Mouse (Mus musculus): ENCODE results near the gene Vps33a. TPM values are rescaled to one million over a fixed set of nuclear protein-coding genes. Genes with fewer than 3 reads are reported as not detected.

Vps33a gene
- polyA plus RNA-seq, 1 experiment from 2014 or later = 17.3 TPM

- 78% methylated on average over 6 of the region's 6 CpGs for WGBS
- no peak for ATAC-seq (replicated peaks; ENCODE audit: insufficient number of reproducible peaks, insufficient read depth, low FRiP score, low read depth)
- no peaks in the 10 kb centered on the region for H3K9me3 ChIP-seq (replicated peaks)
- H3K36me3 ChIP-seq = peaks cover 48% of the 10 kb centered on the region
- H3K4me1 ChIP-seq (replicated peaks) = no peaks in the 10 kb centered on the region
- H3K9ac ChIP-seq = no peak overlapping the region
- no peak overlapping the region for H3K4me2 ChIP-seq
- no peak overlapping the region for H3K27ac ChIP-seq
- H3K4me3 ChIP-seq = no peak overlapping the region
- no peaks in the 10 kb centered on the region for H3K27me3 ChIP-seq
Measured at GRCm38 (mm10) chr5:123580043-123580442, 7.2 kb upstream of the Vps33a start.

GRCm38 (mm10) chr5:123576696-123577095 is 3.9 kb upstream of the Vps33a start:
- Histone ChIP-seq H3K4me1 (replicated peaks) (peaks cover 8% of the 10 kb centered on the region), H3K4me2 (no peak overlapping the region), H3K9me3 (replicated peaks) (no peaks in the 10 kb centered on the region), H3K36me3 (peaks cover 29% of the 10 kb centered on the region), H3K27ac (no peak overlapping the region), H3K9ac (no peak overlapping the region), H3K27me3 (no peaks in the 10 kb centered on the region), H3K4me3 (no peak overlapping the region)
- ATAC-seq (replicated peaks; ENCODE audit: insufficient number of reproducible peaks, insufficient read depth, low FRiP score, low read depth) = no peak
- 84% methylated on average over 3 of the region's 3 CpGs for WGBS

- Histone ChIP-seq H3K27me3 (no peaks in the 10 kb centered on the region), H3K9ac (no peak overlapping the region), H3K36me3 (peaks cover 22% of the 10 kb centered on the region), H3K27ac (no peak overlapping the region), H3K4me1 (replicated peaks) (peaks cover 13% of the 10 kb centered on the region), H3K4me3 (peak overlapping the region; percentile 85), H3K4me2 (peak overlapping the region; percentile 88), H3K9me3 (replicated peaks) (no peaks in the 10 kb centered on the region)
- WGBS = 57% methylated on average over 8 of the region's 8 CpGs
- no peak for ATAC-seq (replicated peaks; ENCODE audit: insufficient number of reproducible peaks, insufficient read depth, low FRiP score, low read depth)
Measured at GRCm38 (mm10) chr5:123573362-123573761, 524 bp upstream of the Vps33a start.

DNA sequence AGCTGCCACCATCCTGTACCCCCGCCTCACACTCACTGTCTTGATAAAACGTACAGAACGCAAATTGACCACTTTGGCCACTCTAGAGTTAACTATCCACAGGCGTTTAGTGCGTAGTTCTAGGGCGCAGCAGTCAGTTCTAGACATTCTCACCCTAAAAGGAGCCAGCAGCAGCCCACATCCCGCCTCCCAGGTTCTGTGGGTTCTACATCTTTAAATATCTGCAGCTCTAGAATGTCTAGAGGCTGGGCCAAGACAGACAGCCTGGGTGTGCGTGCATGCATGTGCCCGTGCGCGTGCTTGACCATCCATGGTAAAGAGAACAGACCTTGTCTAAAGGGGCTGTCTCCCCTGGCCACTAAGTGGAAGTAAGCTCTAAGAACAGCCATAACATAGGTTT is 11.7 kb downstream of the Vps33a start:
- Histone ChIP-seq H3K27ac (no peak overlapping the region), H3K9me3 (replicated peaks) (no peaks in the 10 kb centered on the region), H3K4me1 (replicated peaks) (peaks cover 2% of the 10 kb centered on the region; the same call in 1 of the 2 replicates), H3K4me2 (no peak overlapping the region), H3K9ac (no peak overlapping the region), H3K4me3 (no peak overlapping the region), H3K27me3 (no peaks in the 10 kb centered on the region), H3K36me3 (peaks cover 76% of the 10 kb centered on the region)
- no peak for ATAC-seq (replicated peaks; ENCODE audit: insufficient number of reproducible peaks, insufficient read depth, low FRiP score, low read depth)
- WGBS = 89% methylated on average over 11 of the region's 11 CpGs

DNA sequence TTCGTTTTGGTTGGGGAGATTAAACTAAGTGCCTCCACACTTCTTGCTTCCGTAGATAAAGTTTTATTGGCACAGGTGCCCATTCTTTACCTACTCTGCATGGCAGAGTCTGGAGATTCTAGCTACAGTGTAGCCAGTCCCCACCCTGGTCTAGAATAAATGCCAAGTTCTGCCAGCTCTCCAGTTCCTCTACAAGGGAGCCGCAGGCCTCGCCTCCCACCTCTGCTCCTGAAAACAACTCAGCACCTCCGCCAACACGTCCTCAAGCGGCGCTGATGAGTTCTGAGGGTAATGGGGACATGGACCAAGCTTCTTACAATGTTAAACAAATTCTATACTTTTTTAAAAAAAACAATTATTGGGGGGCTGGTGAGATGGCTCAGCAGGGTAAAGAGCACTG is 13.2 kb downstream of the Vps33a start:
- Histone ChIP-seq H3K4me3 (no peak overlapping the region), H3K9me3 (replicated peaks) (no peaks in the 10 kb centered on the region), H3K36me3 (peaks cover 68% of the 10 kb centered on the region), H3K4me2 (no peak overlapping the region), H3K27me3 (no peaks in the 10 kb centered on the region), H3K4me1 (replicated peaks) (peaks cover 2% of the 10 kb centered on the region; the same call in 1 of the 2 replicates), H3K9ac (no peak overlapping the region), H3K27ac (no peak overlapping the region)
- WGBS = 91% methylated on average over 8 of the region's 8 CpGs
- no peak for ATAC-seq (replicated peaks; ENCODE audit: insufficient number of reproducible peaks, insufficient read depth, low FRiP score, low read depth)

GRCm38 (mm10) chr5:123556451-123556850 is 16.4 kb downstream of the Vps33a start:
- Histone ChIP-seq H3K9ac (no peak overlapping the region), H3K9me3 (replicated peaks) (no peaks in the 10 kb centered on the region), H3K4me3 (no peak overlapping the region), H3K36me3 (peaks cover 39% of the 10 kb centered on the region), H3K27me3 (no peaks in the 10 kb centered on the region), H3K4me1 (replicated peaks) (peaks cover 2% of the 10 kb centered on the region; the same call in 1 of the 2 replicates), H3K4me2 (no peak overlapping the region), H3K27ac (no peak overlapping the region)
- ATAC-seq (replicated peaks; ENCODE audit: insufficient number of reproducible peaks, insufficient read depth, low FRiP score, low read depth) = no peak
- WGBS = 62% methylated on average over 2 of the region's 2 CpGs

GRCm38 (mm10) chr5:123555693-123556092 is 17.1 kb downstream of the Vps33a start:
- H3K4me1 ChIP-seq (replicated peaks) = peaks cover 2% of the 10 kb centered on the region; the same call in 1 of the 2 replicates
- H3K36me3 ChIP-seq = peaks cover 35% of the 10 kb centered on the region
- no peak overlapping the region for H3K9ac ChIP-seq
- H3K9me3 ChIP-seq (replicated peaks) = no peaks in the 10 kb centered on the region
- ATAC-seq (replicated peaks; ENCODE audit: insufficient number of reproducible peaks, insufficient read depth, low FRiP score, low read depth) = no peak
- H3K4me2 ChIP-seq = no peak overlapping the region
- WGBS = 80% methylated on average over 7 of the region's 7 CpGs
- H3K4me3 ChIP-seq = no peak overlapping the region
- no peak overlapping the region for H3K27ac ChIP-seq
- no peaks in the 10 kb centered on the region for H3K27me3 ChIP-seq

DNA sequence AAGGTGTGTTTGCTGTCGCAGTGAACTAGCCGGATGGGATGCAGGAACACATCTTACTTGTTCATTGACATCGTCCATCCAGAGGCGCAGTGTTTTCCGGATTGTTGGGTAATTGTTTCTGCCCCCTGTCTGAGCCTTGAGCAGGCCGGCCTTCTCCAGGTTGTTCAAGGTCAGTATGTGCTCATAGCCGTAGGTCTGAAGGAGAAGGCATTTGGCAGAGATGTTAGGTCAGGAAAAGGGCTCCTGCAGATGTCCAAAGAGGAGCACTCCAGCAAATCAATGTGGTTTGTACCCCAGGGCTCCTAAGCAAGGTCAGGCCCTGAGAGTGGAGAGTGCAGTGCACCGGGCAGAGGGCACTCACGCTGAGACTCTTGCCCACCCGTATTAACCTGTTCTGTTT is 39.0 kb downstream of the Vps33a start:
- no peak overlapping the region for H3K27ac ChIP-seq
- H3K4me3 ChIP-seq = no peak overlapping the region
- no peak overlapping the region for H3K4me2 ChIP-seq
- H3K36me3 ChIP-seq = peaks cover 79% of the 10 kb centered on the region
- 87% methylated on average over 10 of the region's 10 CpGs for WGBS
- no peaks in the 10 kb centered on the region for H3K4me1 ChIP-seq (replicated peaks)
- ATAC-seq (replicated peaks; ENCODE audit: insufficient number of reproducible peaks, insufficient read depth, low FRiP score, low read depth) = no peak
- no peaks in the 10 kb centered on the region for H3K9me3 ChIP-seq (replicated peaks)
- no peaks in the 10 kb centered on the region for H3K27me3 ChIP-seq
- no peak overlapping the region for H3K9ac ChIP-seq

- Histone ChIP-seq H3K4me1 (replicated peaks) (no peaks in the 10 kb centered on the region), H3K27ac (no peak overlapping the region), H3K4me3 (no peak overlapping the region), H3K36me3 (peaks cover 66% of the 10 kb centered on the region), H3K4me2 (no peak overlapping the region), H3K27me3 (no peaks in the 10 kb centered on the region), H3K9me3 (replicated peaks) (no peaks in the 10 kb centered on the region), H3K9ac (no peak overlapping the region)
- no peak for ATAC-seq (replicated peaks; ENCODE audit: insufficient number of reproducible peaks, insufficient read depth, low FRiP score, low read depth)
- WGBS = 84% methylated on average over 8 of the region's 8 CpGs
Measured at GRCm38 (mm10) chr5:123530056-123530455, 42.8 kb downstream of the Vps33a start.

GRCm38 (mm10) chr5:123528641-123529040 is 44.2 kb downstream of the Vps33a start:
- WGBS = 70% methylated on average over 7 of the region's 7 CpGs
- no peak overlapping the region for H3K27ac ChIP-seq
- ATAC-seq (replicated peaks; ENCODE audit: insufficient number of reproducible peaks, insufficient read depth, low FRiP score, low read depth) = no peak
- H3K9me3 ChIP-seq (replicated peaks) = no peaks in the 10 kb centered on the region
- H3K4me1 ChIP-seq (replicated peaks) = peaks cover 5% of the 10 kb centered on the region
- no peaks in the 10 kb centered on the region for H3K27me3 ChIP-seq
- H3K4me2 ChIP-seq = no peak overlapping the region
- peaks cover 55% of the 10 kb centered on the region for H3K36me3 ChIP-seq
- no peak overlapping the region for H3K9ac ChIP-seq
- no peak overlapping the region for H3K4me3 ChIP-seq

DNA sequence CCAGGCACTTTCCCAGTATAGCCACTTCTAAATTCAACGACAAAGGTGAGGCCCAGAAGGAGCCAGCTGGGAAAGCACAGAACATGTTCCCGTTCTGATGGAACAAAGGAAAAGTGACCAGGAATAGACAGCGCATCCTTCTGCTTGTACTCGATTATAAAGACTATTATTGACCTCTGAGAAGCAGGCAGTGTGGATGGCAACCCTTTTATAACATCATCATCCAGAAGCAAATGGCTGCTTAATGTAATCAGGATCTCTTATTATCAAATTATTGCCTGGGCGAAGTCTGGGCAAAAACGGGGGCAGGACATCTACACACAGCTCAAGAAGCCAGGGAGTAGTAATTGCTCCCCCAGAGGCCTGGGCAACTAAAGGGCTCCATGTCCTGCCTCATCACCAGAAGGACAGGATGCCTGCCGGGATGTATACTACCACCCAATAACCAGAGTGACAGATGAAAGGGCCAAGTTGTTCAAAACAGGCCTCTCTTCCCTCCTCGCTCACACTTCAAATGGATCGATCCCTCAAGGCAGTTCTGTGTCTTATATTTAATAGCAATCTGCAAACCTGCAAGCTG is 46.8 kb downstream of the Vps33a start:
- no peaks in the 10 kb centered on the region for H3K27me3 ChIP-seq
- no peak overlapping the region for H3K4me2 ChIP-seq
- ATAC-seq (replicated peaks; ENCODE audit: insufficient number of reproducible peaks, insufficient read depth, low FRiP score, low read depth) = no peak
- no peaks in the 10 kb centered on the region for H3K9me3 ChIP-seq (replicated peaks)
- H3K4me3 ChIP-seq = no peak overlapping the region
- 87% methylated on average over 9 of the region's 9 CpGs for WGBS
- H3K4me1 ChIP-seq (replicated peaks) = peaks cover 15% of the 10 kb centered on the region
- H3K36me3 ChIP-seq = peaks cover 30% of the 10 kb centered on the region
- no peak overlapping the region for H3K9ac ChIP-seq
- H3K27ac ChIP-seq = no peak overlapping the region

DNA sequence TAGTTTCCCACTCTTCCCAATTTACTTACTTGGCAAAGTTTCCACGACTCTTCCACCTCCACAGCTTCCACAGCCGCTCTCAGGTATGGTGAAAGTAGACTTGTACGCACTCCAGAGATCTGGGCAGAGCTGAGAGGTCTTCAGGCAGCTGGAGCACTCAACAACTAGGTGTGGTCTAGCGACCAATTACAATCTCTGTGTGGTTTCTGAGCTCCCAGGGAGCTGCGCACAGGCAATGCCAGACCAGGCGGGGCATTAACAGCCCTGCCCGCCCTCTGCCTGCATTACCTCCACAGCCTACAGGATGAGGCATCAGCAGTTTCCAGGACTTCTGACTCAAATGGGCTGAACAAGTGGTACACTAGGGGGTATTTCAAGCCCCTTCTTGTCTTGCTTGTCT is 47.6 kb downstream of the Vps33a start, which contains the start of gene Gm49027:
Gene Gm49027 (minus strand): TSS at position 208 of the 400 bp plus-strand sequence.
- H3K4me3 ChIP-seq = peak within 1 kb of the TSS; percentile 77
- peaks cover 15% of the 10 kb centered on the region for H3K4me1 ChIP-seq (replicated peaks)
- H3K4me2 ChIP-seq = peak within 1 kb of the TSS; percentile 95
- no peak for ATAC-seq (replicated peaks; ENCODE audit: insufficient number of reproducible peaks, insufficient read depth, low FRiP score, low read depth)
- no peak within 1 kb of the TSS for H3K9ac ChIP-seq
- peaks cover 23% of the 10 kb centered on the region for H3K36me3 ChIP-seq
- no peaks in the 10 kb centered on the region for H3K27me3 ChIP-seq
- 88% methylated on average over 7 of the region's 7 CpGs for WGBS
- no peaks in the 10 kb centered on the region for H3K9me3 ChIP-seq (replicated peaks)
- H3K27ac ChIP-seq = no peak within 1 kb of the TSS

Data from heart, embryonic 15.5 days (tissue).